Mouse (Mus musculus) megakaryocyte progenitor cell, adult 5-6 weeks (primary cell): Measurements from ENCODE around the gene 4930412O13Rik. TPM values are rescaled to one million over a fixed set of nuclear protein-coding genes. Genes with fewer than 3 reads are reported as not detected.

ENCODE experiments used
- ATAC-seq: replicated peaks from 2 replicates; pipeline ENCODE4 v1.8.0; 2016; ENCODE audit warnings: mild to moderate bottlenecking, moderate TSS enrichment, inconsistent platforms; ENCODE audit not compliant: poor library complexity
- total RNA-seq, 2 experiments: library from RNA; stranded (forward) in 1 of 2; stranded (reverse) in 1 of 2; fragments of 157-497, 149-512 nt in 1 of 2; fragments of 200-1000 nt in 1 of 2; gene quantifications; 2 replicates each; pipeline versions ENCODE4 v1.2.3 to v1.2.4; 2015 to 2017

4930412O13Rik gene
- total RNA-seq, 2 experiments from 2014 or later: not detected

DNA sequence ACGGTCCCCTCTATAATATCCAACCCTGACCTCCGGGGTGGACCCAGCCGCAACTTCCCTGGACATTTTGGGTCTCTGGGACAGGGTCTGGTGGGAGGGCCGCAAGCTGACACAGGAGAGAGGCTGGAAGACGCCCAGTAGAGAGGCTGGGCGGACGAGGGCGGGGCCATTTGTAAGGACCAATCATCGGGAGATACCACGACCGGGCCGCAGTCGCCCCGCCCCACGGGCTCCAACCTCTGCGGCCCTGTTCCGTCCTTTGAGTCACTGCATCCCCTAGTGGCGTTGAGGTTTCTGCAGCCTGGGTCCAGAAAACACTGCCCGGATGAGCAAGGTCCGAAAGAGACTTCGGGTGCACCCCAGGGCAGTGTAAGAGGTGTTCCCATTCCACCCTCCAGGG is 1.6 kb upstream of the 4930412O13Rik start:
- ATAC-seq: peak; percentile 85

DNA sequence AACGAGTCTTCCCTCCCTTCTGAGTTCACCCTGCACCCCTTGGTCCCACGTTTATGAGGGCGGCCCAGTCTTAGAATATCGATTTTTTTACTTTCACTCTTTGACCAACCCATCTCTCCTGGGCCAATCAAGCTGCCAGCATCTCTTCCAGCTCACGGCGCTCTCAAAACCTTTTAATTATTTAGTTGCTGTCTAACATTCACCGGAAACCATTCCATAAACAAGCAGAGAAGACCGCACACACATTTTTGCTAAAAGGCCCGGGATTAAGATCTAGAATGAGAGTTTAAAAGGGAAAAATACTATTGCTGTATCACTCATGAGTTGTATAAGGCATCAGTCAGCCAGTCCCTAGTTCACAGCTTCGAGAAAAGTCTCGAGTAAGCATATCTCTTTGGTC is 781 bp upstream of the 4930412O13Rik start:
- ATAC-seq: no peak

GRCm38 (mm10) chr2:9881611-9882023 is 565 bp downstream of the 4930412O13Rik start:
- ATAC-seq: no peak

- no peak for ATAC-seq
Measured at GRCm38 (mm10) chr2:9882371-9882925, 1.4 kb downstream of the 4930412O13Rik start.

DNA sequence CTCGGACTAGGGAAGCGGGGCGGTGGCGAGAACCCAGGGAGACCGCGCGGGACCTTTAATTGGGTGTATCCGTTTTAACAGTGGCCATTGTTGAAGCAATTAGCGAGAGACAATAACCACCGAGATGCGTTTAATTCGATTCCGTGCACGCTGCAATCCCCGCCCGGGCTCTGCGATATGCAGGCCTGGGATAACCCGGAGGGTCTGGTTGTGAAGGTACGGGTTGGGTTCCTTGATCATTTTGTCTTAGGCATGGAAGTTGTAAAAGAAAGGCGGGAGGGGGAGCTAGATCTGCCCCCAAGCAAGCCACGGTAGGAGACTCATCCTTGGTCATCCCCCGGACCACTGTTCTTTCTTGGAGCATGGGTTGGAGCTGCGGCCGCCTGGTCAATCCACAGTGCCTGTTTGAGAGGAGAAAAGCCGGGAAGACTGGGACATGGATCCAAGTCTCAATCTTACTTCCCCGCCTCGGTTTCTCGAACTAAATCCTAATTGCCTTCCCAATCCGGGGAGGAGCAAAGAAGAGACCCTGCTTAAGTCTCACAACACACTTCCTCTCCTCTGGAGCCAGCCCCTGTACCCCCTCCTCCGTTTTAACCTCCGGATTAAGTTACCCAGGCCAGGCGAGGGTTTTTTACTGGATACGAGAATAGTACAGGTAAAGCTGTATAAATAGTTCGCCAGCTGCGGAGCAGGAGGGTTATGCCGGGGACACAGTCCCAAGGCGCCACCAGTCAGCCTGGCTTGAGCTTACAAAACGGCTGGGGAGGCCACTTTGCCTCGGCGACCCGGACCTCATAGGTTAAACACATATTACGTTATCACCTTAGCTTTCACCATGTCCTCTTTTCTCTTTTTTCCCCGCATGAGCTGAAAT is 2.1 kb downstream of the 4930412O13Rik start:
- ATAC-seq: no peak

- no peak for ATAC-seq
Measured at GRCm38 (mm10) chr2:9883803-9884532, 2.9 kb downstream of the 4930412O13Rik start.

GRCm38 (mm10) chr2:9884533-9885216 is 3.6 kb downstream of the 4930412O13Rik start:
- no peak for ATAC-seq

GRCm38 (mm10) chr2:9885217-9885770 is 4.2 kb downstream of the 4930412O13Rik start:
- ATAC-seq: no peak

- no peak for ATAC-seq
Measured at GRCm38 (mm10) chr2:9886031-9886430, 5.0 kb downstream of the 4930412O13Rik start.

GRCm38 (mm10) chr2:9886921-9887610 is 6.0 kb downstream of the 4930412O13Rik start:
- ATAC-seq: no peak

GRCm38 (mm10) chr2:9887636-9888035 is 6.6 kb downstream of the 4930412O13Rik start:
- ATAC-seq: no peak

GRCm38 (mm10) chr2:9888913-9889650 is 8.0 kb downstream of the 4930412O13Rik start, which contains the start of gene 9230102O04Rik:
TSS of gene 9230102O04Rik (minus strand) at chr2:9889540.
- ATAC-seq: peak; percentile 79

DNA sequence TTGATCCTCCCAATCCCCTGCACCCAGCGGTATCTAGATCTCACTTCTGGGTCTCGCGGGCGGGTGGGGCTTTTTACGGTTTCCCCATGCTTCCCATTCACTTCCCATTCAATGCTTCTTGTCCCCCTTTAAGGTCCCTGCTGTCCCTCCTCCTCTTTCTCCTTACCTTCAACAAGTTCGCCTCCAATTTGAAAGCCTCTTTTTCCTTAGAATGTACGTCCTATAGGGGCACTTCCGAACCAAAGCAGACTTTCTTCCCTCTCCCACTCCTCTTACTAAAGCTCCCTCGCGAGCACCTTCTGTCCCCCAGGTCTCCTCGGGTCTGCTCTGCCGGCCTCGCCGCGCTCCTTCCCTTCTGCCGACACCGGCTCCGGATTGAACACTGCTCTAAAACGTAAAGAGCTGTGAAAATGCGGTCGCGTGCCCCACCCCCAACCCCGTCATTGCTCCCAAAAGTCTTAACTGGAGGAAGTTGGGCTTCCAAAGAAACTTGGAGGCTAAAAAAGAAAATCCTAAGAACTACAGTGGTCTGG is 8.7 kb downstream of the 4930412O13Rik start, which contains the start of gene Gata3:
Gata3 (minus strand) TSS at position 384 of the 533 bp plus-strand sequence.
- no peak for ATAC-seq

- no peak for ATAC-seq
Measured at GRCm38 (mm10) chr2:9890251-9890650, 9.2 kb downstream of the 4930412O13Rik start.

DNA sequence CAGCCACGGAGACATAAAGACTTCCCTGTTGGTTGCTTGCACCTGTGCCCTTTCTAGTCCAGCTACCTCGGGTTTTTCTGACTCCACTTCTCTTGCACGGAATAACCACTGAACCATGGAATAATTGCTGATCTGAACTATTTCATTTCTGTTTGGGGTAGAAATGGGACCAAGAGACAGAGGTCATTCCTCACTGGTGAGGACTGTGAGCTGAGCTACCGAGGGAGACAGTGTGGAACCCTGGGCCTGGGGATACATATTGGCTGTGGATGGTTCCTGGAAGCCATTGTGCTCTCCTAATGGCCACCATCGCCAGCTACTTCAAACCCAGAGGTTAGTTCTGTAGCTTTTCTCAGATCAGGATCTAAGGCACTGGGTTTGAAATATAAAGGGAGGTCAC is 9.9 kb downstream of the 4930412O13Rik start:
- no peak for ATAC-seq

GRCm38 (mm10) chr2:9892541-9892940 is 11.5 kb downstream of the 4930412O13Rik start:
- no peak for ATAC-seq

DNA sequence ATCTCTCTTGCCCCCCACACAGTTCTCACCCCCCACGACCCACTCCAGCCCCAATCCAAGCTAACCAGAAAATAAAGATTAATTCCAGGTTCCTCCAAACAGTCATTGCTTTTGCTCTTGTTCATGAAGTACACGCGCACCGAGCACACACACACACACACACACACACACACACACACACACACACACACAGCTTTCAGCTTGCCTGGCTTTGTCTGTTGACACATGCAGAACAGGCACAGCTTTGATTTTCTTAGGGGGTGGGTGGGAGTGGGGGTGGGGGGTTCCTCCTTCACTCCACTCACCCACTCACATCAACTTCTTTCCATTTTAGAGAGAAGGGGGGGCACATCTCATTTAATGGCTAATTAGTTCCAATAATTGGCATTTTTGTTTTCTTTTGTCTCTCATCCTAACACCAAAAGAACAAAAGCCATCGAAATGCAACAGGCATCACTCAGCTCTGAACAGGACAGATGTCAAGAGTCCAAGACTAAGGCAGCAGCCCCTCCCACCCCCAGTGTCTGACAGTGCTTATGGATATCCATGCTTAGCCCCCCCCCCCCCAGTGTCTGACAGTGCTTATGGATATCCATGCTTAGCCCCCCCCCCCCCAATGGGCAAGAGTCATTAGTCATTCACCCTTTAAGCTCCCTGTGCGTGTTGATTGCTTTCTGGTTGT is 12.4 kb downstream of the 4930412O13Rik start:
- no peak for ATAC-seq

- ATAC-seq: no peak
Measured at GRCm38 (mm10) chr2:9894836-9895593, 14.0 kb downstream of the 4930412O13Rik start.
